Comparison of ENCODE assay signal across 21 mouse cellular contexts in genomic region chr4:140862036-140862650, GRCm38 (mm10). TPM values are rescaled to one million over a fixed set of nuclear protein-coding genes. Genes with fewer than 3 reads are reported as not detected.
DNase-seq lines count a peak whose midpoint lies in the region; ATAC-seq and TF ChIP-seq lines count a peak whose summit lies in the region.
"Had no signal": no experiment of that assay in that cellular context is flagged by ENCODE, and none has a peak within 500 bp of the region (broad histone marks: within the 10 kb centered on the region; RNA-seq: fewer than 3 reads in every experiment).

No protein-coding gene starts in this region.

- peak overlapping the region; percentile 40; the same call in 1 of the 2 replicates for H3K9ac ChIP-seq in intestine, embryonic 16.5 days (ENCODE audit: low read depth, low read length)
- H3K9ac ChIP-seq in intestine, embryonic 15.5 days = no peak overlapping the region
- no peak overlapping the region for H3K9ac ChIP-seq in stomach, postnatal 0 days (ENCODE audit: low read length)
- H3K9ac ChIP-seq: forebrain, embryonic 15.5 days; heart, embryonic 13.5 days had no signal

- no peak for ATAC-seq in intestine, embryonic 16.5 days
- ATAC-seq in intestine, embryonic 15.5 days = no peak
- ATAC-seq in stomach, postnatal 0 days (ENCODE audit: low FRiP score, low TSS enrichment) = peak; percentile 19; the same call in 1 of the 2 replicates
- ATAC-seq: forebrain, embryonic 15.5 days had no signal

- no peak for TF ChIP-seq EP300 in stomach, postnatal 0 days (optimal IDR thresholded peaks at IDR 0.05)

- H3K27ac ChIP-seq in intestine, embryonic 16.5 days (ENCODE audit: low read length) = no peak overlapping the region
- no peak overlapping the region for H3K27ac ChIP-seq in intestine, embryonic 15.5 days
- H3K27ac ChIP-seq in embryonic facial prominence, embryonic 10.5 days (replicated peaks) = 0 out of 2 replicates have a peak overlapping the region, but pooled peaks have one; percentile 27
- H3K27ac ChIP-seq in stomach, postnatal 0 days (replicated peaks) = no peak overlapping the region
- H3K27ac ChIP-seq in gastrocnemius, adult 2 months = no peak overlapping the region
- H3K27ac ChIP-seq: forebrain, embryonic 15.5 days; heart, embryonic 13.5 days had no signal

- intact Hi-C loops in gastrocnemius, adult 2 months (cut with DNase I) = no loop called here

- 76% methylated on average over 11 of the region's 11 CpGs for WGBS in intestine, embryonic 16.5 days
- WGBS in intestine, embryonic 15.5 days = 74% methylated on average over 11 of the region's 11 CpGs
- 85% methylated on average over 11 of the region's 11 CpGs for WGBS in embryonic facial prominence, embryonic 10.5 days
- 69% methylated on average over 11 of the region's 11 CpGs for WGBS in stomach, postnatal 0 days

- DNase-seq in urinary bladder, postnatal 36 days (ENCODE audit: low spot score in 2 of 2) = peak; percentile 21 to 48
- DNase-seq in urinary bladder, postnatal 4 days (ENCODE audit: low spot score in 2 of 2) = no peak
- no peak for DNase-seq in embryonic facial prominence, embryonic 10.5 days (ENCODE audit: low spot score)
- DNase-seq in stomach, postnatal 0 days (ENCODE audit: low spot score) = no peak
- no peak for DNase-seq in gastrocnemius, adult 2 months
- no peak for DNase-seq in thymus, postnatal 10 days (ENCODE audit: low spot score in 2 of 2)
- DNase-seq: cerebellum, adult 9-11 months; heart, postnatal 36 days; lung, adult 18-20 months; lung, postnatal 4 days; thymus, postnatal 36 days had no signal

- no peak overlapping the region for H3K4me3 ChIP-seq in intestine, embryonic 16.5 days (ENCODE audit: low read length)
- no peak overlapping the region for H3K4me3 ChIP-seq in intestine, embryonic 15.5 days (replicated peaks)
- no peak overlapping the region for H3K4me3 ChIP-seq in embryonic facial prominence, embryonic 10.5 days
- H3K4me3 ChIP-seq in stomach, postnatal 0 days (ENCODE audit: low read depth, low read length) = no peak overlapping the region
- H3K4me3 ChIP-seq in gastrocnemius, adult 2 months = no peak overlapping the region
- H3K4me3 ChIP-seq: forebrain, embryonic 15.5 days; heart, embryonic 13.5 days; midbrain, embryonic 10.5 days had no signal

- no peaks in the 10 kb centered on the region for H3K36me3 ChIP-seq in intestine, embryonic 16.5 days (ENCODE audit: control insufficient read depth, insufficient read depth, low read length)
- H3K36me3 ChIP-seq in intestine, embryonic 15.5 days = no peaks in the 10 kb centered on the region
- H3K36me3 ChIP-seq in embryonic facial prominence, embryonic 10.5 days (replicated peaks) = no peaks in the 10 kb centered on the region
- H3K36me3 ChIP-seq in stomach, postnatal 0 days (ENCODE audit: control insufficient read depth, insufficient read depth, low read length) = no peaks in the 10 kb centered on the region
- H3K36me3 ChIP-seq: forebrain, embryonic 15.5 days; heart, embryonic 13.5 days; midbrain, embryonic 10.5 days had no signal

- no peak overlapping the region for H3K4me2 ChIP-seq in intestine, embryonic 16.5 days (ENCODE audit: low read depth, low read length)
- no peak overlapping the region for H3K4me2 ChIP-seq in intestine, embryonic 15.5 days (replicated peaks)
- no peak overlapping the region for H3K4me2 ChIP-seq in stomach, postnatal 0 days (replicated peaks; ENCODE audit: low read depth)
- H3K4me2 ChIP-seq: forebrain, embryonic 15.5 days; heart, embryonic 13.5 days had no signal

- H3K4me1 ChIP-seq in intestine, embryonic 16.5 days (ENCODE audit: control insufficient read depth, insufficient read depth, low read length) = 0 out of 2 replicates have a peak, but pooled peaks cover 3% of the 10 kb centered on the region
- H3K4me1 ChIP-seq in intestine, embryonic 15.5 days (replicated peaks) = no peaks in the 10 kb centered on the region
- peaks cover under 1% of the 10 kb centered on the region; the same call in 1 of the 2 replicates for H3K4me1 ChIP-seq in embryonic facial prominence, embryonic 10.5 days
- H3K4me1 ChIP-seq in stomach, postnatal 0 days (replicated peaks; ENCODE audit: control insufficient read depth, insufficient read depth) = no peaks in the 10 kb centered on the region
- H3K4me1 ChIP-seq: forebrain, embryonic 15.5 days had no signal

- no peak for TF ChIP-seq CTCF in stomach, postnatal 0 days (IDR thresholded peaks at IDR 0.05; ENCODE audit: low read depth)
- TF ChIP-seq CTCF in gastrocnemius, adult 2 months (IDR thresholded peaks at IDR 0.05) = no peak

- H3K27me3 ChIP-seq in intestine, embryonic 16.5 days (replicated peaks; ENCODE audit: control insufficient read depth, insufficient read depth, low read length) = no peaks in the 10 kb centered on the region
- H3K27me3 ChIP-seq in intestine, embryonic 15.5 days (replicated peaks) = 0 out of 2 replicates have a peak, but pooled peaks cover 3% of the 10 kb centered on the region
- H3K27me3 ChIP-seq in embryonic facial prominence, embryonic 10.5 days (replicated peaks; ENCODE audit: low read depth, poor library complexity, severe bottlenecking) = no peaks in the 10 kb centered on the region; the same call in 1 of the 2 replicates
- H3K27me3 ChIP-seq in stomach, postnatal 0 days (ENCODE audit: control insufficient read depth, insufficient read depth, low read length) = no peaks in the 10 kb centered on the region
- H3K27me3 ChIP-seq: forebrain, embryonic 15.5 days had no signal

- H3K9me3 ChIP-seq in intestine, embryonic 16.5 days (ENCODE audit: control insufficient read depth, low read length) = no peaks in the 10 kb centered on the region
- no peaks in the 10 kb centered on the region for H3K9me3 ChIP-seq in intestine, embryonic 15.5 days
- no peaks in the 10 kb centered on the region for H3K9me3 ChIP-seq in embryonic facial prominence, embryonic 10.5 days
- no peaks in the 10 kb centered on the region for H3K9me3 ChIP-seq in stomach, postnatal 0 days (ENCODE audit: control insufficient read depth, low read length)
- H3K9me3 ChIP-seq: forebrain, embryonic 15.5 days; heart, embryonic 13.5 days; midbrain, embryonic 10.5 days had no signal

RNA-seq across cellular contexts. Expression of gene Padi1, which starts 16.6 kb away (rescaled TPM):
- polyA plus RNA-seq in intestine, embryonic 16.5 days (2015; fragmentation: Nextera tagmentation; extraction: Ambion mirVana) = 0.28 and 0.43 TPM in 2 replicates
- 0.19 and 0.32 TPM in 2 replicates for polyA plus RNA-seq in intestine, embryonic 15.5 days (2015; fragmentation: Nextera tagmentation; extraction: Ambion mirVana)
- 0.10 and 0.22 TPM in 2 replicates for polyA plus RNA-seq in embryonic facial prominence, embryonic 10.5 days (2016; fragmentation: Nextera tagmentation; extraction: Ambion mirVana)
- polyA plus RNA-seq in stomach, postnatal 0 days (2015; fragmentation: Nextera tagmentation; extraction: Ambion mirVana) = 1.3 and 2.1 TPM in 2 replicates
- total RNA-seq in gastrocnemius, adult 2 months (2021) = under 1 TPM in 1 of 2 experiments, not detected in 1; 0.22 TPM
- total RNA-seq: adrenal gland, adult 18-20 months; heart, postnatal 36 days; layer of hippocampus, postnatal 14 days had no signal
- polyA plus RNA-seq: forebrain, embryonic 15.5 days; neural tube, embryonic 11.5 days had no signal

RNA-seq across cellular contexts. Expression of gene Padi2, which starts 44.0 kb away (rescaled TPM):
- 3.0 and 3.5 TPM in 2 replicates for polyA plus RNA-seq in intestine, embryonic 16.5 days (2015; fragmentation: Nextera tagmentation; extraction: Ambion mirVana)
- 3.1 and 3.8 TPM in 2 replicates for polyA plus RNA-seq in intestine, embryonic 15.5 days (2015; fragmentation: Nextera tagmentation; extraction: Ambion mirVana)
- 0.97 and 1.6 TPM in 2 replicates for polyA plus RNA-seq in embryonic facial prominence, embryonic 10.5 days (2016; fragmentation: Nextera tagmentation; extraction: Ambion mirVana)
- 0.64 and 0.69 TPM in 2 replicates for polyA plus RNA-seq in stomach, postnatal 0 days (2015; fragmentation: Nextera tagmentation; extraction: Ambion mirVana)
- 100 to 1,000 TPM in 1 of 2 experiments, 10 to 100 TPM in 1; 77.0 to 273 TPM for total RNA-seq in gastrocnemius, adult 2 months (2021)

RNA-seq across cellular contexts. Expression of gene Padi3, which starts 51.7 kb away (rescaled TPM):
- 0.51 and 0.56 TPM in 2 replicates for polyA plus RNA-seq in intestine, embryonic 16.5 days (2015; fragmentation: Nextera tagmentation; extraction: Ambion mirVana)
- 0.40 and 0.42 TPM in 2 replicates for polyA plus RNA-seq in intestine, embryonic 15.5 days (2015; fragmentation: Nextera tagmentation; extraction: Ambion mirVana)
- 0.28 and 0.60 TPM in 2 replicates for polyA plus RNA-seq in embryonic facial prominence, embryonic 10.5 days (2016; fragmentation: Nextera tagmentation; extraction: Ambion mirVana)
- 0.02 TPM in 1 of 2 replicates, not detected in the other for polyA plus RNA-seq in stomach, postnatal 0 days (2015; fragmentation: Nextera tagmentation; extraction: Ambion mirVana)
- 1 to 10 TPM; 1.1 to 6.9 TPM for total RNA-seq in gastrocnemius, adult 2 months (2021)
- total RNA-seq: adrenal gland, adult 18-20 months; layer of hippocampus, postnatal 14 days; left cerebral cortex, postnatal 10 days had no signal
- polyA plus RNA-seq: forebrain, embryonic 15.5 days; large intestine, adult 2 months; neural tube, embryonic 11.5 days had no signal

Comparison
In these comparisons a context has a peak if more than half of its experiments do, and no peak if none do; other contexts are left out.
1. DNase-seq: peak in urinary bladder, postnatal 36 days (2 of 2); none in urinary bladder, postnatal 4 days (0 of 2), embryonic facial prominence, embryonic 10.5 days (single experiment), stomach, postnatal 0 days (single experiment), gastrocnemius, adult 2 months (single experiment) and thymus, postnatal 10 days (0 of 2).